Mouse (Mus musculus) heart, embryonic 14.5 days (tissue): Measurements from ENCODE around the gene 4930402H24Rik. TPM values are rescaled to one million over a fixed set of nuclear protein-coding genes. Genes with fewer than 3 reads are reported as not detected.

Source experiments
- ATAC-seq: fragments of 200-750 bp; cut with Nextera tagmentation; 2 replicates; pipeline ENCODE4 v1.8.0; 2017; ENCODE audit warnings: low read depth, moderate TSS enrichment; ENCODE audit not compliant: insufficient number of reproducible peaks, insufficient read depth, low FRiP score
- H3K27ac ChIP-seq, 2 experiments: fragments of 200-500 bp in 1 of 2; fragments of 300-500 bp in 1 of 2; sonication (generic) in 1 of 2; replicated peaks in 1 of 2; 2 replicates each; pipeline ENCODE4 v1.5.1; 2012 to 2014; ENCODE audit warnings: low read depth in 2 of 2, low read length in 2 of 2, control low read depth in 1 of 2, mild to moderate bottlenecking in 1 of 2, mixed read lengths in 1 of 2; ENCODE audit not compliant: control insufficient read depth in 1 of 2, insufficient read depth in 1 of 2
- H3K27me3 ChIP-seq: fragments of 300-500 bp; sonication (generic); 2 replicates; pipeline ENCODE4 v1.6.1; 2014; ENCODE audit warnings: mild to moderate bottlenecking, low read length, control low read depth; ENCODE audit not compliant: control insufficient read depth, insufficient read depth
- H3K36me3 ChIP-seq: fragments of 300-500 bp; sonication (generic); 2 replicates; pipeline ENCODE4 v1.6.1; 2014; ENCODE audit warnings: mild to moderate bottlenecking, control low read depth, low read length, mixed read lengths; ENCODE audit not compliant: control insufficient read depth, insufficient read depth
- H3K4me1 ChIP-seq, 2 experiments: fragments of 200-500 bp in 1 of 2; fragments of 300-500 bp in 1 of 2; sonication (generic) in 1 of 2; 2 replicates each; pipeline ENCODE4 v1.6.1; 2012 to 2014; ENCODE audit warnings: low read length in 2 of 2, control low read depth in 1 of 2, mixed read lengths in 1 of 2; ENCODE audit not compliant: control insufficient read depth in 2 of 2, insufficient read depth in 2 of 2
- H3K4me2 ChIP-seq: fragments of 300-500 bp; sonication (generic); 2 replicates; pipeline ENCODE4 v1.6.1; 2014; ENCODE audit warnings: mild to moderate bottlenecking, low read length
- H3K4me3 ChIP-seq, 2 experiments: fragments of 200-500 bp in 1 of 2; fragments of 300-500 bp in 1 of 2; sonication (generic) in 1 of 2; 2 replicates each; pipeline ENCODE4 v1.5.1; 2012 to 2014; ENCODE audit warnings: low read length in 2 of 2, mild to moderate bottlenecking in 2 of 2, control low read depth in 1 of 2, low read depth in 1 of 2, moderate library complexity in 1 of 2; ENCODE audit not compliant: control insufficient read depth in 1 of 2, insufficient read depth in 1 of 2
- H3K9ac ChIP-seq: fragments of 300-500 bp; sonication (generic); 2 replicates; pipeline ENCODE4 v1.6.1; 2014; ENCODE audit warnings: mild to moderate bottlenecking, low read length
- H3K9me3 ChIP-seq: fragments of 300-500 bp; sonication (generic); 2 replicates; pipeline ENCODE4 v1.6.1; 2016; ENCODE audit warnings: low read length, control low read depth; ENCODE audit not compliant: control insufficient read depth
- WGBS: fragments of 180-500 bp; shearing (Covaris S2); extraction: QIAGEN DNeasy Blood & Tissue Kit; methylation state at CpG from one replicate; pipeline ENCODE4 v1.1.7; 2014; 5-methylcytosine and 5-hydroxymethylcytosine counted together
- polyA plus RNA-seq: library from polyadenylated mRNA; unstranded; fragments of >200 nt; fragmentation: Nextera tagmentation; extraction: Ambion mirVana; gene quantifications from 2 replicates; pipeline ENCODE4 v1.2.1, GENCODE M21; 2014

The 4930402H24Rik gene
- polyA plus RNA-seq, 1 experiment from 2014 or later: 56.3 TPM

DNA sequence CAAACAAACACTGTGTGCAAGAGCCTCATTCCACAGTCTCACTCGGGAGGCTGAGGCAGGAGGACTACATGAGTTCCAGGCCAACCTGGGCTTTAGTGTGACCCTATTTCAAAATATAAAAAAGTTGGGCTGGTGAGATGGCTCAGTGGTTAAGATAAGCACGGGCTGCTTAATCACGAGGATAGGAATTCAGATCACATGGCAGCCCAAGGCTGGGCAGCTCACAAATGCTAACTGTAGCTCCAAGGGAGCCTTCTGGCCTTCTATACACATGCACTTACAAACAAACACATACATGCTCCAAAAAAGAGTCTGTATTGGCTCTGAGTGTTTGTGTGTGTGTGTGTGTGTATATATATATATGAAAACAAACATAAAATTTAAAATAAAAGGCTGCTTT, 212.6 kb downstream of the 4930402H24Rik start:
- Histone ChIP-seq H3K27ac (no peak overlapping the region), H3K27me3 (peaks cover 33% of the 10 kb centered on the region), H3K4me1 (peaks cover 6 to 11% of the 10 kb centered on the region in 2 experiments; a peak in 3 of 4 replicates), H3K4me3 (no peak overlapping the region), H3K4me2 (no peak overlapping the region), H3K9me3 (no peaks in the 10 kb centered on the region), H3K9ac (no peak overlapping the region), H3K36me3 (no peaks in the 10 kb centered on the region)
- WGBS: 37% methylated on average over 3 of the region's 3 CpGs
- no peak for ATAC-seq

- Histone ChIP-seq H3K9ac (no peak overlapping the region), H3K9me3 (no peaks in the 10 kb centered on the region), H3K4me1 (no peaks in the 10 kb centered on the region), H3K27ac (no peak overlapping the region), H3K4me3 (no peak overlapping the region), H3K27me3 (no peaks in the 10 kb centered on the region), H3K4me2 (no peak overlapping the region), H3K36me3 (0 out of 2 replicates have a peak, but pooled peaks cover 5% of the 10 kb centered on the region)
- 51% methylated on average over 2 of the region's 2 CpGs for WGBS
- no peak for ATAC-seq
Measured at GRCm38 (mm10) chr2:130689011-130689410, 217.2 kb downstream of the 4930402H24Rik start.

- H3K27me3 ChIP-seq: no peaks in the 10 kb centered on the region
- H3K36me3 ChIP-seq: peaks cover 41% of the 10 kb centered on the region
- no peak overlapping the region for H3K27ac ChIP-seq
- no peak overlapping the region for H3K4me2 ChIP-seq
- no peak overlapping the region for H3K9ac ChIP-seq
- WGBS: 85% methylated on average over 9 of the region's 9 CpGs
- no peaks in the 10 kb centered on the region for H3K9me3 ChIP-seq
- ATAC-seq: no peak
- H3K4me1 ChIP-seq: no peaks in the 10 kb centered on the region
- H3K4me3 ChIP-seq: no peak overlapping the region
Measured at GRCm38 (mm10) chr2:130685426-130685825, 220.8 kb downstream of the 4930402H24Rik start.

GRCm38 (mm10) chr2:130681531-130681930, 224.7 kb downstream of the 4930402H24Rik start:
- Histone ChIP-seq H3K9ac (no peak overlapping the region), H3K9me3 (no peaks in the 10 kb centered on the region), H3K27me3 (no peaks in the 10 kb centered on the region), H3K4me3 (no peak overlapping the region), H3K27ac (no peak overlapping the region), H3K4me2 (no peak overlapping the region), H3K4me1 (no peaks in the 10 kb centered on the region), H3K36me3 (peaks cover 80% of the 10 kb centered on the region)
- 74% methylated on average over 3 of the region's 3 CpGs for WGBS
- ATAC-seq: no peak

- H3K36me3 ChIP-seq: peaks cover 96% of the 10 kb centered on the region
- ATAC-seq: no peak
- no peak overlapping the region for H3K4me2 ChIP-seq
- H3K4me3 ChIP-seq: no peak overlapping the region
- WGBS: 92% methylated on average over 6 of the region's 6 CpGs
- H3K27me3 ChIP-seq: no peaks in the 10 kb centered on the region
- no peak overlapping the region for H3K9ac ChIP-seq
- H3K9me3 ChIP-seq: no peaks in the 10 kb centered on the region
- H3K4me1 ChIP-seq: no peaks in the 10 kb centered on the region
- no peak overlapping the region for H3K27ac ChIP-seq
Measured at GRCm38 (mm10) chr2:130679899-130680298, 226.3 kb downstream of the 4930402H24Rik start.

DNA sequence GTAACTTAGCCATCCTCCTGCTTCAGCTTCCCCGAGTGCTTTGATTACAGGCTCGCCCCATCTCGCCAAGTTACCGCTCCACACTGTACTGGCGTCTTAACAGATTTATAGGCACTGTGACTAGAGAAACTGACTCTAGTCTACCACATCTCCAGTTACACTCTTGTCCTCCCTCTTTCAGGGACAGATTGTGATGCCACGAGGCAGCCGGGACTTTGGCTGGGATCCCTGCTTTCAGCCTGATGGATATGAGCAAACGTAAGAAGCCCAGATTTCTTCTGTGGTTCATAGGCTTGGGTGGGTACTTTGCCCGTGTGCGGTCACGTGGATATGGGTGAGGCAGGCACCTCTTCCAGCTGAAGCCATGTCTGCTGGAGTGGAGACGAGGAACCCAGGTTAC, 227.1 kb downstream of the 4930402H24Rik start:
- Histone ChIP-seq H3K36me3 (peaks cover 98% of the 10 kb centered on the region), H3K4me3 (no peak overlapping the region), H3K27ac (no peak overlapping the region), H3K4me1 (no peaks in the 10 kb centered on the region), H3K4me2 (no peak overlapping the region), H3K9me3 (no peaks in the 10 kb centered on the region), H3K9ac (no peak overlapping the region), H3K27me3 (no peaks in the 10 kb centered on the region)
- 93% methylated on average over 12 of the region's 12 CpGs for WGBS
- no peak for ATAC-seq

DNA sequence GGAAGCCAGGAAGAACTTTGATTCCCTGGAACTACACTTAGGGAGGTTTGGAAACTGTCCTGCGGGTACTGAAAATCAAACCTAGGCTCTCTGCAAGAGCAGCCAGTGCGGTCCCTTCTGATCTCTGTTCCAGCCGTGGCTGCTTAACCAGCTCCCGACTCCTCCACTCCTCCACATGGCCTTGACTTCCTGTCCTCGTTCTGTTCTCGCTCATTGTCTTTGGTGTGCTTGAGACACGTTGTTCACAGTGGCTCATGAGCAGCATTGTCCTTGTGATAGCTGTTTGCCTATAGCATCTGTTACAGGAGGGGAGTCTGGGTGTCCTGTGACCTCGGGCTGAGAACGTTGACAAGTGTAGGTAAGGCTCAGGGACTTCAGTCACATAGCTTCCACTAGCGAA, 229.0 kb downstream of the 4930402H24Rik start:
- H3K4me1 ChIP-seq: no peaks in the 10 kb centered on the region
- 80% methylated on average over 10 of the region's 10 CpGs for WGBS
- H3K27ac ChIP-seq: no peak overlapping the region
- H3K36me3 ChIP-seq: peaks cover 98% of the 10 kb centered on the region
- no peaks in the 10 kb centered on the region for H3K27me3 ChIP-seq
- no peaks in the 10 kb centered on the region for H3K9me3 ChIP-seq
- no peak overlapping the region for H3K4me2 ChIP-seq
- no peak overlapping the region for H3K4me3 ChIP-seq
- H3K9ac ChIP-seq: no peak overlapping the region
- ATAC-seq: no peak

- Histone ChIP-seq H3K27me3 (no peaks in the 10 kb centered on the region), H3K36me3 (peaks cover 20% of the 10 kb centered on the region), H3K4me2 (peak within 1 kb of the TSS; percentile 91), H3K27ac (peak within 1 kb of the TSS; percentile 58 to 82), H3K4me1 (peaks cover 9 to 20% of the 10 kb centered on the region in 2 experiments), H3K4me3 (peak within 1 kb of the TSS; percentile 70 to 80), H3K9ac (peak within 1 kb of the TSS; percentile 84), H3K9me3 (no peaks in the 10 kb centered on the region)
- no peak for ATAC-seq
- WGBS: 2% methylated on average over 31 of the region's 31 CpGs
Measured at GRCm38 (mm10) chr2:130667559-130667958, 238.6 kb downstream of the 4930402H24Rik start, which contains the start of gene Itpa. TSS of gene Itpa (plus strand) at chr2:130667610.
